Mouse (Mus musculus) heart, adult 2 months (tissue): Measurements from ENCODE around the gene Slc51b. TPM values are rescaled to one million over a fixed set of nuclear protein-coding genes. Genes with fewer than 3 reads are reported as not detected.

Experiments used
- DNase-seq, 2 experiments: peaks; one replicate each; pipeline ENCODE4 v3.0.0; 2021
- H3K27ac ChIP-seq: fragments of 200-600 bp; 2 replicates; pipeline ENCODE4 v1.8.1; 2022
- H3K27me3 ChIP-seq: fragments of 200-500 bp; 2 replicates; pipeline ENCODE4 v1.6.1; 2012; ENCODE audit warnings: mild to moderate bottlenecking, low read length, inconsistent platforms, mixed read lengths; ENCODE audit not compliant: control insufficient read depth, insufficient read depth
- H3K36me3 ChIP-seq: fragments of 200-500 bp; 2 replicates; pipeline ENCODE4 v1.6.1; 2012; ENCODE audit warnings: low read length, inconsistent platforms; ENCODE audit not compliant: control insufficient read depth, insufficient read depth
- H3K4me1 ChIP-seq: fragments of 200-500 bp; 2 replicates; pipeline ENCODE4 v1.6.1; 2011; ENCODE audit warnings: low read length; ENCODE audit not compliant: control insufficient read depth, insufficient read depth
- H3K4me3 ChIP-seq: fragments of 200-600 bp; 2 replicates; pipeline ENCODE4 v1.8.1; 2022
- H3K79me2 ChIP-seq: fragments of 200-500 bp; replicated peaks from 2 replicates; pipeline ENCODE4 v1.6.1; 2012; ENCODE audit warnings: mild to moderate bottlenecking, inconsistent platforms, low read length, moderate library complexity, mixed read lengths; ENCODE audit not compliant: control insufficient read depth, insufficient read depth
- H3K9ac ChIP-seq: fragments of 200-500 bp; 2 replicates; pipeline ENCODE4 v1.6.1; 2012; ENCODE audit warnings: low read depth, mild to moderate bottlenecking, control low read depth, inconsistent platforms, low read length, mixed read lengths
- CTCF ChIP-seq: fragments of 200-600 bp; IDR thresholded peaks from 2 replicates; pipeline ENCODE4 v1.8.1; 2022; ENCODE audit warnings: antibody characterized with exemption, mild to moderate bottlenecking, moderate library complexity
- EP300 ChIP-seq: fragments of 200-500 bp; IDR thresholded peaks from 2 replicates; pipeline ENCODE4 v1.6.1; 2011; ENCODE audit warnings: low read depth, low read length, control low read depth; ENCODE audit not compliant: insufficient read depth
- POLR2A ChIP-seq: fragments of 200-500 bp; IDR thresholded peaks from 2 replicates; pipeline ENCODE4 v1.6.1; 2011; ENCODE audit warnings: mild to moderate bottlenecking, low read depth, low read length, control low read depth; ENCODE audit not compliant: insufficient read depth
- WGBS: fragments of 180-500 bp; shearing (Covaris S2); methylation state at CpG from one replicate; pipeline ENCODE4 v1.1.7; 2018; 5-methylcytosine and 5-hydroxymethylcytosine counted together
- intact Hi-C: fragments of 180-260 bp; cut with DNase I; formaldehyde crosslinking; loops from one replicate; pipeline ENCODE4 v1.15.1; 2025
- polyA plus RNA-seq: library from polyadenylated mRNA; depleted of rRNA; stranded (reverse); fragments of >200 nt; gene quantifications from 2 replicates; pipeline ENCODE4 v1.2.3, GENCODE M21; 2012
- total RNA-seq, 2 experiments: library from RNA; stranded (reverse); gene quantifications; 2 replicates each; pipeline ENCODE4 v1.2.3; 2021

Slc51b gene
- total and polyA plus RNA-seq, 3 experiments = not detected

- no peaks in the 10 kb centered on the region for H3K27me3 ChIP-seq
- no peaks in the 10 kb centered on the region for H3K79me2 ChIP-seq
- H3K4me1 ChIP-seq = peaks cover 4% of the 10 kb centered on the region; the same call in 1 of the 2 replicates
- intact Hi-C loops = loop anchor here (5.0 kb wide), 1 partner anchor 122 kb away; the partner anchor contains the start of gene Plekho2
- H3K27ac ChIP-seq = no peak overlapping the region; the same call in 1 of the 2 replicates
- TF ChIP-seq POLR2A (no peak), EP300 (no peak), CTCF (no peak)
- no peak for DNase-seq
- no peaks in the 10 kb centered on the region for H3K36me3 ChIP-seq
- peak overlapping the region; percentile 94 for H3K4me3 ChIP-seq
- WGBS = 73% methylated on average over 3 of the region's 3 CpGs
- H3K9ac ChIP-seq = no peak overlapping the region
Observed at GRCm38 (mm10) chr9:65460198-65460597, 37.4 kb upstream of the Slc51b start.

- Histone ChIP-seq H3K4me1 (peaks cover 4% of the 10 kb centered on the region; the same call in 1 of the 2 replicates), H3K27me3 (no peaks in the 10 kb centered on the region), H3K27ac (no peak overlapping the region), H3K36me3 (no peaks in the 10 kb centered on the region), H3K4me3 (no peak overlapping the region), H3K79me2 (no peaks in the 10 kb centered on the region), H3K9ac (no peak overlapping the region)
- WGBS = 83% methylated on average over 2 of the region's 2 CpGs
- DNase-seq = no peak
- TF ChIP-seq EP300 = no peak
- intact Hi-C loops = no loop called here
Observed at GRCm38 (mm10) chr9:65458975-65459374, 36.2 kb upstream of the Slc51b start.

- H3K4me3 ChIP-seq = no peak overlapping the region
Observed at GRCm38 (mm10) chr9:65447951-65448350, 25.2 kb upstream of the Slc51b start.

GRCm38 (mm10) chr9:65444692-65445091 lies 21.9 kb upstream of the Slc51b start:
- 93% methylated on average over 4 of the region's 4 CpGs for WGBS
- Histone ChIP-seq H3K79me2 (no peaks in the 10 kb centered on the region), H3K4me3 (no peak overlapping the region), H3K4me1 (no peaks in the 10 kb centered on the region), H3K36me3 (no peaks in the 10 kb centered on the region; the same call in 1 of the 2 replicates), H3K27ac (no peak overlapping the region), H3K9ac (no peak overlapping the region), H3K27me3 (no peaks in the 10 kb centered on the region)
- no peak for DNase-seq
- TF ChIP-seq POLR2A = no peak
- TF ChIP-seq EP300 = no peak
- TF ChIP-seq CTCF = no peak
- intact Hi-C loops = no loop called here

More at GRCm38 (mm10) chr9:65447951-65448350, 25.2 kb upstream of the Slc51b start:
- Histone ChIP-seq H3K27ac (no peak overlapping the region), H3K27me3 (no peaks in the 10 kb centered on the region), H3K9ac (no peak overlapping the region), H3K4me1 (no peaks in the 10 kb centered on the region), H3K79me2 (no peaks in the 10 kb centered on the region), H3K36me3 (no peaks in the 10 kb centered on the region; the same call in 1 of the 2 replicates)
- TF ChIP-seq CTCF (no peak), EP300 (no peak), POLR2A (no peak)
- intact Hi-C loops = no loop called here
- 92% methylated on average over 6 of the region's 6 CpGs for WGBS
- no peak for DNase-seq

- no peaks in the 10 kb centered on the region for H3K27me3 ChIP-seq
- DNase-seq = peak; percentile 93 to 95
- intact Hi-C loops = no loop called here
- peak within 1 kb of the TSS; percentile 64 for H3K9ac ChIP-seq
- H3K27ac ChIP-seq = peak within 1 kb of the TSS; percentile 47; the same call in 1 of the 2 replicates
- peaks cover 3% of the 10 kb centered on the region for H3K4me1 ChIP-seq
- TF ChIP-seq POLR2A (peak; percentile 81), EP300 (no peak)
- under 1% methylated on average over 54 of the region's 54 CpGs for WGBS
- peak within 1 kb of the TSS; percentile 87 for H3K4me3 ChIP-seq
- no peaks in the 10 kb centered on the region for H3K36me3 ChIP-seq
- H3K79me2 ChIP-seq = no peaks in the 10 kb centered on the region
Observed at GRCm38 (mm10) chr9:65435671-65436301, 13.0 kb upstream of the Slc51b start, which contains the start of gene Mtfmt. Gene Mtfmt, plus strand, starts transcription at chr9:65435782.

- intact Hi-C loops = no loop called here
- no peak overlapping the region for H3K27ac ChIP-seq
- H3K4me3 ChIP-seq = peak overlapping the region; percentile 87; the same call in 1 of the 2 replicates
Observed at GRCm38 (mm10) chr9:65435211-65435610, 12.5 kb upstream of the Slc51b start.

More at GRCm38 (mm10) chr9:65435211-65435610, 12.5 kb upstream of the Slc51b start:
- H3K4me1 ChIP-seq = peaks cover 3% of the 10 kb centered on the region
- DNase-seq = no peak
- no peaks in the 10 kb centered on the region for H3K79me2 ChIP-seq
- H3K36me3 ChIP-seq = no peaks in the 10 kb centered on the region
- WGBS = 67% methylated on average over 4 of the region's 4 CpGs
- no peak overlapping the region for H3K9ac ChIP-seq
- no peak for TF ChIP-seq EP300
- TF ChIP-seq POLR2A = no peak
- no peak for TF ChIP-seq CTCF
- no peaks in the 10 kb centered on the region for H3K27me3 ChIP-seq
